Mouse (Mus musculus): ENCODE results near the gene Copb1.
"Not testable (repeated sequence)": the region's sequence is repeated elsewhere in the genome, so short reads cannot be mapped to it uniquely, and the experiment has no call there.

Copb1 gene

DNA sequence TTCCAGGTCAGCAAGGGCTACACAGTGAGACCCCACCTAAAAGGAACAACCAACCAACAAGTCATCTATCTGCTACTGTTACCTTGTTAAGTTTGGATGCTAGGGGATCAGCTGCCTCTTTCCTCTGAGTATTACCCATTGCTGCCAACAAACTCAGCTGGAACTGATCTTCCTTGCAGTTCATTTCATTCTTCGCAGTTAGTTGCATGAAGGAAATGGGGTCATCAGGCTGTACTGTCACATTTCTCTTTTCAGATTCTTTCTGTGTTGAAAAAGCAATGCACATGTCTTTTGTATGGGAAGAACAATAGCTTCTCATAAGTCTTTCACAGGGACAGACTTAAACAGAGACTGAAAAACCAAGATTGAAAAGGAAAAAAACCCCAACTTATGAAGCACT lies 28.0 kb downstream of the Copb1 start:
- no peak for DNase-seq (ENCODE audit: extremely low read depth, insufficient read length, low spot score)

DNA sequence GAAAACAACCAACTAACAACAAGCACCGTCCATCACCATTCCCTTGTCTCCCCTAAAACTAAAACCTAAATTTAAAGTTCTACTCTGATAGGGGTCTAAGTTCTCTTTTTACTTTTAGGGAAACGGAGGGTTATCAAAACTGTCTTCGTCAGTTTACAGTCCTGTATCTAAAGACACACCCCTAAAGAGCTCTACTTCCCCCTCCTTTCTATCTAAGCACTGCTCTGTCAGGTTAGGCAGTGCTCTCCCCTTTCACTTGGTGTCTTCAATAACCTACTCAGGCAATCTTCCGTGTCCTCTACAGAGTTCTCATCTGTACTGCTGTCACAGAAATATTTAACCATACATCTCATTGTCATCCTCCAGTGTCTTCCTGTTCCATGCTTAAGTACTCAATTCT lies 34.1 kb downstream of the Copb1 start:
- DNase-seq (ENCODE audit: extremely low read depth, insufficient read length, low spot score) = no peak

DNA sequence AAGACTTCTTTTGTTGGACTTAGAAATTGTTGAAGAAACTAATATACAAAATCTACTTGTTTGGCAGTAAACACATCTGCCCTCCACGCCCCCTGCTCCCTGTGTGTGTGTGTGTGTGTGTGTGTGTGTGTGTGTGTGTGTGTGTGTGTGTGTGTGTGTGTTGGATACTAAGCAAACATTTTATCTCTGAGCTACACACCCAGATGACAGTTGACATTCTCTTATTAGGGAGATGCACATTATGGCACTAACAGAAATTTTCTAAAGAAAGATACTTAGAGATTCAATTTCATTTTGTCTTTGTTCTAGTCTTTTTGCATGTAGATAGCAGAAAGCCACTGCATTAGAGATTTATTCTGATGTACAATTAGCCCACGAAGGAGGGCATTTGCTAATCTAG lies 37.6 kb downstream of the Copb1 start:
- DNase-seq (ENCODE audit: extremely low read depth, insufficient read length, low spot score) = no peak

DNA sequence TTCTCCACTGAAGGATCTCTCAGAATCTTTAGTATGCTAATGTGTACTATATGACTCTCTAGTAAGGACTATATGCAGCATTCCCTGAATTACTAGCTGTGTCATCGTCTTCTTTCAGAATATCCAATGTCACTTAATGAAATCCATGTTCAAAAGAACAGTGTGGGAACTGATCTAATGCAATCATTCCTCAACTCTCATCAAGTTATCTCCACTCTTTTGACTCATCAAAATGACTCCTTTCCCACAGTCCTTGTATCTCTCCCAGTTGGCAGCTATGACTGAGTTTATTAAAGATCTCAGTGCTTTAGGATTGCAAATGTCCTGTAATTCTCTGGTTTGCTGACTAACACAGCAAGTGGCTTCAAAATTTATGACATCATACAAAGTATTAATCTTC lies 40.1 kb downstream of the Copb1 start:
- no peak for DNase-seq (ENCODE audit: extremely low read depth, insufficient read length, low spot score)

DNA sequence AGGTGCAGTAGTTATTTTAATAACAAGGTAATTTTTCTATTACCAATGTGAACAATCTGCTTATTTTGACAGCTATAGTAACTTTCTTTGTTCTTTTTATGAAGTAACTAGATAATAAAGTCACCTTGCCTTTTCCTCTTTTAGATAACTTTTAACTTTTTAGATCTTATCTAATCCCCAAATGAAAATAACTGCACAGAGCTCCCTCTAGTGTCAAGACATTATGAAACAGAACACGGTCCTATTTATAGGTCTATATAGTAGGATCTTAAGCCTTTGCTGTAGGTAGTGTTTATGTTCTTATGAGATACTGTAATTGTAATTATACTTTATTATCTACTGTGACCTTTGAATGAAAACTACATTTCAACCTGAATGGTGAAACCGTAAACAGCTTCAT lies 41.0 kb downstream of the Copb1 start:
- DNase-seq (ENCODE audit: extremely low read depth, insufficient read length, low spot score) = no peak

DNA sequence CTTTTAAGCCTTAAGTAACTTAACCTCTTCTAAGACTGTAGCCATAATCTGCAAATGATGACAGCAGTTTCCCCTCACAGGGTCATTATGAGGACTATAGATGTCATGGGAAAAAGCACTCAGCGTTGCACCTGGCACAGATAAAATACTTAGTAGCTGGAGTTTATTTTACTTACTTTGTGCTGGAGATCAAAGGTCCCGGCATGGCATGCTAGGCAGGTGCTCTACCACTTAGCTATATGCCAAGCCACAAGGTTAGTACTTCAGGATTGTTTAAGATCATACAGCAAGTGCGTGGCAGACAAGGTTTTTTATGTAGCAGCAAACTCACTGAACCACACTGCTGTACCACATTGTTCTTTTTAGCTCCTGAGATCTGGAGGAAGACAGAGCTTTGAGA lies 43.9 kb downstream of the Copb1 start:
- DNase-seq (ENCODE audit: extremely low read depth, insufficient read length, low spot score) = no peak

DNA sequence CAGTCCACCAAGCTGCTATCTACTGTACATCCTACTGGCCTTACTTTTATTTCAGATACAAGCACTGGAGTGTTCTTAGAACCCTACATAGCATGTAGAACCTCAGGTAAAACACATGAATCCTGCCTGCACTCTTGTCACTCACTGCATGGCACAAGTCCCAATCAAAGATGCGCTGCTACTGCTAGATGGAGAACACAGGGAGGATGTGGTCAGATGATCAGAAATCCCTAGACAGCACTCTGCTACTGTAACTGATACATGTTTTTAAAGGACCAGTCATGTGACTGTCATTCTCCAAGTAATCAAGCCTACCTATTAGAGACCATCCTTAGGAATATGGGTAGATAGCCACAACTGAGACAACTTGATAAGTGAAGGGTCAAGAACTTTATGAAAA lies 44.7 kb downstream of the Copb1 start:
- no peak for DNase-seq (ENCODE audit: extremely low read depth, insufficient read length, low spot score)

DNA sequence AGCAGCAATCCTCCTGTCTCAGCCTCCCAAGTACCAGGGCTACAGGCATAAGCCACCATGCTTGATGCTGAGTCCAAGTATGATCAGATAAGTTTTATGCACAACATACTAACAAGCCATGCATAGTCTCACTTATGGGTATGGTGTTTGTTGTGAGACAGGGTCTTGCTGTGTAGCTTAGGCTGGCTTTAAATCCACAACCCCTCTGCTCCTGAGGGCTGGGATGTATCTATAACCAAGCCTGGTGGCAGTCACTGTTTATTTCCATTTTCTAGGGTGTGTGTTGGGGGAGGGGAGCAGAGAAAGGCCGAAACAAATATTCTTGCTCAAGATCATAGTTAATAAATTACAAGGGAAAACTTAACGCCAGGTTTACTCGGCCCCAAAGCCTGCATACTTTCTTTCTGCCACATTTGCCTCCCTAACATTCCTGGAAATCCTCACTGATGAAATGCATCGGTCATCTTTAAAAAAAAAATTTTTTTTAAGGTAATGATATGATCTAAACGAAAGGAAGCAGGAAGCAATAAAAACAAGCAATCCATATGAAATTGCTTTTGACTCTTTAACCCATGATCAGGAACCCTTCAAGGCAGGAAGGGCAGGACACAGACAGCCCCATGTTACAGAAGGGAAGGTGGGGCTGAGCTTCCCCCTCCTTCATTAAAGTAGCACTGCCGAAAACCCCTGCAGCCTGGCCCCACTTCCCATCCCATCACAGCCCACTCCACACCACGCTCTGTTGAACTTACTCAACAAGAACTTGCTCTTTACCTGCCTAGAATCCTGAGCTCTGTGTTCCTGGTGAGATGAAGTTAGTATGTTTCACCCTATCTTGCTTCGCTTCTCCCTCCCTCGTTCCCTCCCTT lies 50.8 kb downstream of the Copb1 start:
- DNase-seq (ENCODE audit: extremely low read depth, insufficient read length, low spot score) = no peak

DNA sequence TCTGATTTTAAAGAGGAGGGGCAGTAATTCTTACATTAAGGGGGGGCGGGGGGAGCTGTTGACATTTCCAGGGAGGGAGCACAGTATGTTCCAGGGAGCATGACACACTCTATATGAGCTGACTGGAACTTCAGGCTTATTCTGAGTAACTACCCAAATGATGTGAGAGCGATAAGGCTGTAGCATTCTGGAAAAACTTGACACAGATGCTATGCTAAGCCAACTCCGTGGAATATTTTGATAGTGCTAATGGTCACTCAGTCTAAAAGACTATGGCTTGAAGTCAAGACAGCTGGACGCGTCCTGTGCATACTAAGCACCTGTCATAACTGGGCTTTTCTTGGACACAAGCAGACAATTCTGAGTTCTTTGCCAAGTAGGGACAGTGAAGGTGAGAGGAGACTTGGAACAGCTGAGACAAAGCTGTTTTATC lies 51.5 kb downstream of the Copb1 start:
- DNase-seq (ENCODE audit: extremely low read depth, insufficient read length, low spot score) = no peak

DNA sequence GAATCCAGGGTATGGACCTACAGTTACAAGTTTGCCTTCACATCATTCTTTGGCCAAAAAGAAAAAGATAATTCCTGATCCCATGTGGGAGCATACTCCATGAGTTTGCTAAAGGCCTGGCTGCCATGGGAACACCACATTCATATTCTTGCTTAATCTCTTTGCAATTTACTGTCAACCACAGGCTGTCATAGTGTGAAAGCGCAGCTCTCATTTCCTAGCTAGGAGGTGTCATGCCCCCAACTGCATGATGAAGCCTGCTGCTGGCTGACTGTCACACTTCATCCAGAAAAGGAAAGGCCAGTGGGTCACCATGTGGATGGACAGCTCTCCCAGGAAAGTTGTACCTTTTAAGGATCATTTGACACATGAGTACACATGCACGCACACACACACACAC lies 53.9 kb downstream of the Copb1 start:
- DNase-seq (ENCODE audit: extremely low read depth, insufficient read length, low spot score) = no peak

DNA sequence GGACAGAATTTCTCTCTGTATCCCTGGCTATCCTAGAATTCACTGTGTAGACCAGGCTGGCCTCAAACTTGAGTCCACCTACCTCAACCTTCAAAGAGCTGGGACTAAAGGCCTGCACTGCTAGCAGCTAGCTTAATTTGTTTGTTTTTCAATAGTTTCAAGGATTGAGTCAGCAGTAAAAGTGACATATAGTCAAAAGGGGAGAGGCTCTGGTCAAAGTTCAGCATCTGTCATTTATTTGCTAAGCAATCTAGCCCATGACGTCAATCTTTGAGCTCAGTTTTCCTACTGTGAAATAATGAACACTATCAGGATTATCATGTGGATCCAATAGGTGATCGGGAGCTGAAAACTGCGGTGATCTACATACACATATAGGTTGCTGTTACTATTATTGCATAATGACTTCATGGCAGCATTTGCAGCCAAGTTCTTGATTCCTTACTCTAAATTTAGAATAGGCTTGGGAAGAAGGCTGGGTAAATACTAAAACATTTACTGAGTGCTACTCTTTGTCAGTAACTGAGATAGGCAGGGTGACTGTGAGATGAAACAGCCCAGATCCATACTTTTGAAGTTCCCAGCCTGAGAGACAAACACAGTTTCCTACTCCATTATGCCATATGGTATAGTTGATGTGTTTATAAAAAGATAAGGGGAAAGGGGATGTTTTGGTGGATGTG lies 54.9 kb downstream of the Copb1 start:
- DNase-seq (ENCODE audit: extremely low read depth, insufficient read length, low spot score) = no peak

DNA sequence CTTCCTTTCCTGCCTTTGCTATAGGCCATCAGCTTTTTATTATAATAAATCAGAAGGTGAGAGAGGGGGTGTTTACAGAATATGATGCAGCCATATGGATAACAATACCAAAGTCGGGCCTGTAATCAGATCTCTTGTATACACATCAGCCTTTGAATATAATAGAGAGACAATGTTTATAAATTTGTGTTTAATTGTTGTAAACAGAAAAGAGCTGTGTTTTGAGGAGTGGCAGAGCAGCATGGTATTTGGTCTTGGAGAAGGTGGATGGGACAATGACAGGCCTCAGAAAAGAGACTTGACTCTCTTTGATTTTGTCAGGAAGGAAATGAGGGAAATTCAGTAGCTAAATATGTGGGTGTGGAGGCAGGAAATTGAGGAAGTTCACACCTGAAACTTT lies 56.3 kb downstream of the Copb1 start:
- DNase-seq (ENCODE audit: extremely low read depth, insufficient read length, low spot score) = no peak

DNA sequence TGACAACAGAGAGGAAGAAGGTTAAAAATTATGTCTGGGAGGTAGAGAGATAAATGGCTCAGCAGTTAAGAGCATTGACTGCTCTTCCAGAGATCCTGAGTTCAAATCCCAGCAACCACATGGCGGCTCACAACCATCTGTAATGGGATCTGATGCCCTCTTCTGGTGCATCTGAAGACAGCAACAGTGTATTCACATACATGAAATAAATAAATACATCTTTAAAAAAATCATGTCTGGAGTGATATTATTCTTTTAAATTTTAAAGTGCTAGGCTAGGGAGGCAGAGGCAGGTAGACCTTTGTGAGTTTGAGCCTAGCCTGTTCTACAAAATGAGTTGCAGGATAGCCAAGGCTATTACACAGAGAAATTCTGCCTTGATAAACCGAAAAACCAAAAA lies 57.9 kb downstream of the Copb1 start:
- DNase-seq (ENCODE audit: extremely low read depth, insufficient read length, low spot score) = not testable (repeated sequence)

DNA sequence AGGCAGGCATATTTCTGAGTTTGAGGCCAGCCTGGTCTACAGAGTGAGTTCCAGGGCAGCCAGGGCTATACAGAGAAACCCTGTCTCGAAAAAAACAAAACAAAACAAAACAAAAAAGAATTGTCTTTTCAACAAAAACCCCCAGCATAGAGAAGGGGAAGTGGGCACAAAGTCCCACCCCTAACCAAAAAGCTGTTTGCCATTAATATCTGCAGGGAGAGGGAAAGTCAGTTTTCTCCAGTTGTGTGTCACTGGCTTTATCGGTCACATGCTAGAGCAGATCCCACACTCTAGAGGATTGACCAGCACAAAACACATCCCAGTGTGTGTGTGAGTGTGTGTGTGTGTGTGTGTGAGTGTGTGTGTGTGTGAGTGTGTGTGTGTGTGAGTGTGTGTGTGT lies 59.7 kb downstream of the Copb1 start:
- DNase-seq (ENCODE audit: extremely low read depth, insufficient read length, low spot score) = not testable (repeated sequence)

DNA sequence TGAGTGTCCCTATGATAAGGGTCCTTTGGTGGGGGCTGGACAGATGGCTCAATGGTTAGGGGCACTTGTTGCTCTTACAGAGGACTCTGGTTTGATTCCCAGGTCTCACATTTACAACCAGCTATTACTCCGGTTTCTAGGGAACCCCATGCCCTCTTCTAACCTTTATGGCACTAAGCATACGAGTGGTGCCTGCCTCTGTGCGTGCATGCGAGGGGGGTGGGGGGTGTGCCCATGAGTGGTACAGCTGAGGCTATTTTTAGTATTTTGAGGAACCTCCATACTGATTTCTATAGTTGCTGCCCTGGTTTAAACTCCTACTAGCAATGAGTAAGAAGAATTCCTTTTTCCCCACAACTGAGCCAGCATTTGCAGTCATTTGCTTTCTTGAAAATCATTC lies 60.3 kb downstream of the Copb1 start:
- no peak for DNase-seq (ENCODE audit: extremely low read depth, insufficient read length, low spot score)

DNA sequence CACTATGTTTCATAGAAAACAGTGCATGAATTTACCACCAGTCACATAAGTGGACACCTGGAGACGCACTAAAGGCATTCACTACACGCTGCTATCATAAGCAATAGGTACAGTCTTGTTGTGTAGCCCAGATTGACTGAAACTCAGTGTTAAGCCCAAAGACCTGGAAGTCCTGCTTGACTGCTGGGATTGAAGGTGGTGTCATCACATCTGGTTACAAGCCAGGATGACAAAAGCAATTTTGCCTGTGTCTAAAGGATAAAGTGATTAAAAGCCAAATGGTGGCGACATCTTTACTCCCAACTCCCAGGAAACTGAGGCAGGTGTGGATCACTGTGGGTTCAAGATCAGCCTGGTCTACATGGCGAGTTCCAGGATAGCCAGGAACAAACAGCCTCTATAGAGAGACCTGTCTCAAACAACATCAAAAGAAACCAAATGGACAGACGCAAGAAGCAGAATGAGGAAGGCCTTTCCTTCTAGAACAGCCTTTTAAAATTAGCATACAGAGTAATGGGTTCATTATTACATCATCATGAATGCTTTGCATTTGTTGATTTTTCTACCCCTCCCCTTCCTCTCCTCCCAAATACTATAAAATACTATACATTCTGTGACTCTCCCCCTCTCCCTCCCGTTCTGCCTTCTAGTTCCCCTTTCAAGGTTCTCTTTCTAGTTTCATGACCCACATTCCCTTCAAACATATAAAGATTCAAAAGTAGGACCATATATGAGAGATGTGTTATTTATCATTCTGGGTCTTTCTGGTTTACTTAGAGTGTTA lies 61.0 kb downstream of the Copb1 start:
- DNase-seq (ENCODE audit: extremely low read depth, insufficient read length, low spot score) = no peak

DNA sequence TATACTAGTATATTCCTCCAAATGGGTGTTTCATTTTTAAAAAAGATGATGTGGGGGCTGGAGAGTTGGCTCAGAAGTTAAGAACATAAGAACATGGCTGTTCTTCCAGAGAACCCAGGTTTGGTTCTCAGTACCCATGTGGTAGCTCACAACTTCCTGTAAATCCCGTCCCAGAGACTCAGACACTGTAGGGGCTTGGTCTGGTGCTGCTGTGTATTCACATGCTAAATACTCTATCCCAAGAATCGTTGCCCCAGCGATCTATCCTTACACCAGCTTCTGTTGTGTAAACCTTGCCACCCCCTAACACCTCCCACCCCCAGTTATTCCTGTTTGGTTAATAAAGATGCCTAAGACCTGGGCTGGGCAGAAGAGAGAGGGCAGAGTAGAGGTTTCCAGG lies 61.9 kb downstream of the Copb1 start:
- no peak for DNase-seq (ENCODE audit: extremely low read depth, insufficient read length, low spot score)

DNA sequence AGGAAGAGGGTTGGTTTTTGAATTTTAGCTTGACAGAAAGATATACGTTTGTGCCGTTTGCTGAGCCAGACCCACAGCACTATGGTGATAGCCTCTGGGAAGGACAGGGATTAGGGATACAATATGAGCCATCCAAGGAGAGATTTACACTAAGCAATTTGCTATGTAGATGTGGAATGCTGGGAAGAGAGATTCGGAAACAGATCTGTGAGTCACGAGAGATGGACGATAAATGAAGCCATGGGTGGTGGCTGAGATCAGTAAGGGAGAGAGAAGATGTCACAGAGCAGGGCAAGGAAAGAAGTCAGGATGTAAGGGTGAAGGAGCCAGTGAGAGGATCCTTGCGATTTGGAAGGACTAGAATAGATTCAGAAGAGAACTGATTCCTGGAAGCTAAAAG lies 71.1 kb downstream of the Copb1 start:
- DNase-seq (ENCODE audit: extremely low read depth, insufficient read length, low spot score) = no peak

DNA sequence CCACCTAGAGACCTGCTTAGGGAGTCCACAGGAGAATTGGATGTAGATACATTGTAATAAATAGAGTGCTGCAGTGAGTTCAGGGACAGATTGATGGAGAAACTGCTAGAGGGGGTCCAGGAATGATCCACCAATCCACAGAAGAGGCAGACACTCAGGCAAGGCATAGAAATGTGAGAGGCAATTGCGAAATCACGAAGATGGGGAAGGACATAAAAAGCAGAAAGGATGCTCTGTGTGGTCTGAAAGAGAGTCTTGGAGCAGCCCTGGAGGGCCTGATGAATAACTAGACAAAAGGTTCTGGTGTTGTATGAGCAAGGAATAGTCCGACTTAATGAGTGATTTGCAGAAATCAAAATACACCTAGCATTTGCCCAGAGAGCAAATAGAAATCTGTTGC lies 71.8 kb downstream of the Copb1 start:
- no peak for DNase-seq (ENCODE audit: extremely low read depth, insufficient read length, low spot score)

DNA sequence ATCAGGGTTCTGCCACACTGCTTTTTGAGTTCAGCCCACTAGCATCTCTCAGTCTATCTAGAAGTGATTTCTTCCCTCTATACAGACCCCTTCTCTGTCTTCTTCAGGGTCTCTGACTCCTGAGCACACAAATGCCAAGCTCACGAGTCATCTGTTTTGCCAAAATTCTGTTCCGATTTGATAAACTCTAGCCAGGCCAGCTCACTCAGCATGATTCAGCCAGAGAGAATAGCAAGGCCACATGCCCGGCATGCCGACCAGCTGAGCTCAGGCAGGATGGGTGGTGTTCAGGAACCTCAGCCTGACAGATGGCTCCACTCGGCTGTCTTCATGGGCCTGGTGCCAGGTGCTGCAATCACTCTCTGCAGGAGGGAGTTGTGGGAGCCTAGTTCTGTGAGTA lies 73.1 kb downstream of the Copb1 start:
- peak; percentile 83 for DNase-seq (ENCODE audit: extremely low read depth, insufficient read length, low spot score)

DNA sequence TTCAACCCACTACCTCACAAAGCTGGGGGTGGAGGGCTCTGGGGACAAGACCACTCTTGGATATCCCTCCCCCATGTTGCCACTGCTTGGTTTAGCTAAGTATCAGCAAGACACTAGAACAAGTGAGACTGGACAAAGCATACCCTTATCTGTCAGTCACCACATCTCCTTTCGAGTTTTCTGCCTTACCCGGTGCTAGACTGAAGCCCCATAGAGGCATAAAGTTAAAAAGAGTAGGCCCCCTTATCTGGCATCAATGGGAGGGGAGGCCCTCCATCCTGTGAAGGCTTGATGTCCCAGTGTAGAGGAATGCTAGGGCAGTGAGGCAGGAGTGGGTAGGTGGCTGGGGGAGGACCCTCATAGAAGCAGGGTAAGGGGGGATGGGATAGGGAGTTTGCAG lies 77.9 kb downstream of the Copb1 start:
- no peak for DNase-seq (ENCODE audit: extremely low read depth, insufficient read length, low spot score)
